Mouse (Mus musculus) embryo, embryonic 9.5 days (tissue): Measurements from ENCODE around the gene Arhgap23.

Source experiments
- DNase-seq: peaks from one replicate; pipeline ENCODE4 v3.0.0-alpha.2; 2017; ENCODE audit errors: extremely low spot score

The Arhgap23 gene

DNA sequence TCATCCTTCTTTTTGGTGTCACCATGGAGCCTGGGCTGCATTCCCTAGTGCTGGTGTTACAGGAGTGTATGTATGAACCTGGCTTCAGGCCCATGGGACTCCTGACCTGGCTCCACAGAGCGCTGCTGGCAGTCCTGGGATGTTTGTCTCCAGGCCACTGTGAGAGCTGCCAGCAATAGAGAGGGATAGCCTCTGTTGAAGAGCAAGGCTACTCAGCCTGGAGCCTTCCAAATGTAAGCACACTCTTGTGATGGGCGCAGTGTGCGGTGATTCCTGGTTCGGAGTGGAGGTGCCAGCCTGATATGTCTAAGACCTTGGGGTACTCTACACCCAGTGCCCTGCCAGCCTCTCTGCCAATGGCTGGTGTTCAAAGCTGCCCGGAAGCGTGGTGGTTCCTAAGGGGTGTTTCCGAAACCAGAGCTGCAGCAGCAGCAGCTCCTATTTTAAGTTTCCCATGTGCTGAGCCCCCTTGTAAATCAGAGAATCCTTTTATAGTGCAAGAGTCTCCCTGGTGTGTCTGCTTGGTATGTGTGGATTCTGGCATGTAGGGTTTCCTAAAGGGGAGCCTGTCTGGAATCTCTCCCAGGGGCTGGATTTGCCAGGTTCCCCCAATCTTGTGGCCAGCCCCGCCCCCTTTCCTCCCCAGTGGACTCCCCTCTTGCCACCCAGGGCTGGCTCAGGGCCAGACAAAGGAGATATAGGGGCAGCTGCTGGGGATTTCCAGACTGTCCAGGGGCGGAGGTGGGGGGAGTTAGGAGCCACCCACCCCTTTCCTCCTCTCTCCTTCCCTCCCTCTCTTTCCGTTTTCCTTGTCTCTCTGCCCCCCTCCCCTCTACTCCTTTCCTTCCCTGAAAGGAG, 9.0 kb upstream of the Arhgap23 start:
- DNase-seq: no peak

DNA sequence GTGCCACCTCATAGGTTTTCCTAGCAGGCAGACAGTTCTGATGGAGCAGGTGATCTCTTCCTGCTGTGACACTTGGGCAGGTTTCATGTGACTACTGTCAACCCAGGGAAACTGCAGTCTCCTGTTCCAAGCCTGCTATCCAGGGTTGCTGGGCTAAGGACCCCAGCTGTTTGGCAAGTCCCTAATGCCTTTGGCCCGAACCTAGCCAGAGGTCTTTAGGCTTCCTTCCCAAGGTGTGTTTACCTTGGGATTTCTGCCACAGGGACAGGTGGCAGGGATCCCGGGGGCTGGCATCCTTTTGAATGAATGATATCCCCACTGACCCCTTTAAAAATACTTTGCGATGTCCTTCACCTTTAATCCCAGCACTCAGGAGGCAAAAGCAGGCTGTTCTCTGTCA, 7.9 kb upstream of the Arhgap23 start:
- no peak for DNase-seq

GRCm38 (mm10) chr11:97408171-97408570, 7.2 kb upstream of the Arhgap23 start:
- DNase-seq: peak; percentile 79

- no peak for DNase-seq
Measured at GRCm38 (mm10) chr11:97410958-97411357, 4.4 kb upstream of the Arhgap23 start.

GRCm38 (mm10) chr11:97412117-97412516, 3.2 kb upstream of the Arhgap23 start:
- DNase-seq: no peak

DNA sequence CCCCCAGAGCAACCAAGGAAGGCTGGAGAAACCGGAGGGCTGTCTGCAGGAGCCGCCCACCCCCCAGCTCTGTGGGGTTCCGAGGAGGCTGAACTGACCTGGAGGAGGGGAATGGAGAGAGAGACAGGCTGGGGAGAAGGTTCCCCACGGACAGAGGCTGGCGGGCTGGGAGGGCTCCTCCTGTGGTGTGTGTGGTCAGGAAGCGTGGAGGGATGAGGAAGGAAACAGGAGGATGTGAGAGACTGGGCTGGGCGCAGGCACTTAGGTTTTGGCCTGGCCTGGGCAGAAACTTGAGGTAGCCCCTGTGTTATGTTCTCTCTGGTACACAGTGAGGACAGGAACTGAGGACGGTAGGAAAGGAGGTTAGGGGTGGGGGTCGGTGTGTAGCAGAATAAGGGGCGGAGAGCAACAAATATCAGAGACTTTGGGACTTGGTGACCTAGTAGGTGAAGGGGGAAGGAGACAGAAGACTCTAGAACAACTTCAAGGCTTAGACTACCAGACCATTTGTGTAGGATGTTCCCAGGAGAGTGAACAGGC, 2.5 kb upstream of the Arhgap23 start:
- DNase-seq: no peak

DNA sequence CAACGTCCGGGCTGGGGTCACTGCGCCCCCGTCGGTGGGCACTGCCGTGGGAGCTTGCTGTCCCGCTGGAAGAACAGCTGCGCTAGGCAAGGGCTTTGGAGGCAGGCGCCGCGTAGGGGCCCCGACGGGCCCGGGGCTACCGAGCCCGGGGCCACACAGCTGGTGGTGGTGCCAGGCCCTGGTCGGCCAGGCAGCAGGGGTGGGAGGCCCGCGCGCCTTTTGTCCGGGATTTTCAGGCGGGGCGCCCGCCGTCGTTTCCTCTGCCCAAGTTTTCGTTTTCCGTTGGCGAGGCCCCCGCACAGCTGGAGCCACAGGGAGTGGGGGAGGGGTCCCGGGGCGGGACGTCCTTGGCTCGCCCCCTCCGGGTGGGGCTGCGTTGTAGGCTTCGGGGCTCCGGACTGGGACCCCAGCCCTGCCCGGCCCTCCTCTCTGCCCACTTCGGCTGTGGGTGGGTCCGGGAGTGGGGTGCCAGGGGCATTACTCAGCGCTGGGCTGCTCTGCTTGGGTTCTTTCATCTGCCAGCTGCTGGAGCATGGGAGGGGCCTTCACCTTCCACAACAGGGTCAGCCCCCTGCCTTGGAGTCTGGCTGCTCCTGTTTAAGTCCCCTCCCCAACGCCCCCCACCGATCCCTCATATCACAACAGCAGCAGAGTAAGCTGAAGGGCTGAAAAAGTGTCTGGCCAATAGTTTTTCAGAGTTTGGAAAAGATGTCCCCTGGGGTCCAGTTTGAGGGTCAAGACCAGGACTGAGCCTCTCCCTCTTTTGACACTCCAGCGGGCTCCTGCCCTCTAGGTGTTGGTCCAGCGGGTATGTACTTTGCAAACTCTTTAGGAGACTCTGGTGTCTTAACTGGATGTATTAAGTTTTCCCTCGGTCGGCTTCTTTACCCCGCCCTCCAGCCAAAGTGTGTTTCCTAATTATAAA, 641 bp downstream of the Arhgap23 start:
- peak; percentile 54 for DNase-seq

- no peak for DNase-seq
Measured at GRCm38 (mm10) chr11:97416637-97417035, 1.3 kb downstream of the Arhgap23 start.

DNA sequence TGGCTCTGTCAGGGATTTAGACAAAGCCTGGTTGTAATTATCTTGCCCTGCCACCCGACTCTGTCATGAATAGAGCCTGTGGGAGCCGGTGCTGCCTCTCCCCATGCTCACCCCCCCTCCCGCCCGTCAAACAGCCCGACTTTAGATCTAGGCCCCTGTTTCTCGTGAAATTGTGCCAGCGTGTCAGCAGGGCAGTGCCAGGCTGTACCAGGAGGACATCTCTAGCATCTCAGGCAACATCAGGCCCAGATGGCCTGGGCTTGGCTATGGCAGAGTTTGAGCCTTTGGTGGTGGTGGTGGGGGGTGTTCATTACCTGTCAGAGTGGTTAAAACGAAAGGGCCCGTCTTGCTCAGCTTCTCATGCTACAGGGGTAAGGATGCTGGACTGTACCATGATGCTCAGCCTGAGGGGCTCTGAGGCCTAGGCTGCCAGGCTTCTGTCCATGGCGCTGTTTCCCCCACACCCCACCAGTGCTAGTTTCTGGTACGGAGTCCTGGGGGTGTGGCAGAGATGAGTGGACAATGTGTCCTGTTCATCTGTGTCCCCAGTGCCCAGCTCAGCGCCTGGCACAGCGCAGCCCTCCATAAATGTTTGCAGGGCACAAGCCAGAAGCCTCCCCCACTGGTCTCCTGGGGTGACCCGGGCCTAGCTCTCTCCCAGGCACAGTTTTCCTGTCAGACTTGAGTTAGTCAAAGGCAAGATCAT, 3.7 kb downstream of the Arhgap23 start:
- DNase-seq: no peak

GRCm38 (mm10) chr11:97419540-97419900, 4.2 kb downstream of the Arhgap23 start:
- no peak for DNase-seq

DNA sequence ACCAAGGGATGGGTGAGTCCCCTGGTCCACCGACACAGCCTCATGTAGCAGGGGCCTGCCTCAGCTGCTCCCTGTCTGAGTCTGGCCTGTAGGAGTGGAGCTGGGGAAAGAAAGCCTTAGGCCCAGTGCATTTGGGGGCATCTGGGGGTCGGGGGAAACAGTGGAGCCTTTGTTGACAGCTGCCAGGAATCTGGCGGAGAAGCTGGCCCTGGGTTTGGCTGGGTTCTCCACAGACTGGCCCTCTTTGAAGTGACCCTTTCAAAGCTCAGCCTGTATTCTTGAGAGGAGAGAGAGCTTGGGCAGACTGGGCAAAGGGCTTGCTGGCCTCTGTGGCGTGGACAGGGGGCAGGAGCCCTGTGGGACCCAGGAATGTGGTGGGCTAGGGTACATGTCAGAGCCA, 7.2 kb downstream of the Arhgap23 start:
- no peak for DNase-seq

- DNase-seq: no peak
Measured at GRCm38 (mm10) chr11:97424092-97424692, 8.9 kb downstream of the Arhgap23 start.

- no peak for DNase-seq
Measured at GRCm38 (mm10) chr11:97424802-97425201, 9.5 kb downstream of the Arhgap23 start.

DNA sequence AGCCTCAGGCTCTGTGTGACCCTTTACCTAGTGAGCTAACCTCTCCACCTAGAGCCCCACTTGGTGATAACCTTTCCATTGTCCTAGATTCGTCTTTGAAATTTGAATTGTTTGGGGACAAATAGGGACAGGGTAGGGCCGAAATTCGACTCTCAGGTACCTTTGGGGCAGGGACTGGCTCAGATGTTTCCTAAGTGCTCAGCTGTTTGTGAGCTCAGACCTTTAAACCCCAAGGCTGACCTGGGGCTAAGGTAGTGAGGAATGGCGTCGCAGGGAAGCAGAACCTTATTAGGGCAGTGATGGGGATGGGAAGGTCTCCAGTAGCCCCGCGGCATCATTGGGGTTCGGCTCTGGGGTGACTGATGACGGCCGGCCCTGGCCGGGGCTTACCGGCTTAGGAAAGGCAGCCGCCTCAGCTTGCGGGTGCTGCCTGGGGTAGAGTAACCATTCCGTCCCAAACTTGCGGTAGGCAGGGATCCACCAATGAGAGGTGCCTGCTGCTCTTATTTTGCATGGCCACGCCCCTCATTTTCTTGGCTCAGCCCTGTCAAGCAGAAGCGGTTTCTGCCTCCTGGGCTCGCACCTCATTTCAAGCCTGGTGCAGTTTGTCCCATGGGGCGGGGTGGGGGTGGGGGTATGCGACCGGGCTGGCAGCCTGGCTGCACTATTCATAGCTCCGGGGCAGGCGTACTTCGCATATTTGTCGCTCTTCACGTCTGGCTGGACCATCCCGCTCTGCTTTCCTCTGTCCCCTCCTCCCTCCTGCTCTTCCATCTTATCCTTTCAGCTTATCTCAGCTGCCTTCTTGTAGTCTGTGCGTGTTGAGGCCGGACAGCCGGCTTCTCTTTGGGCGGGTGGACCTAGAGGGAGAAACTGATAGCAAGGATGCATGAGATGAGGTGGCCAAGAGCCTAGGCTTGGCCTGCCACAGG, 12.7 kb downstream of the Arhgap23 start:
- DNase-seq: peak; percentile 79

DNA sequence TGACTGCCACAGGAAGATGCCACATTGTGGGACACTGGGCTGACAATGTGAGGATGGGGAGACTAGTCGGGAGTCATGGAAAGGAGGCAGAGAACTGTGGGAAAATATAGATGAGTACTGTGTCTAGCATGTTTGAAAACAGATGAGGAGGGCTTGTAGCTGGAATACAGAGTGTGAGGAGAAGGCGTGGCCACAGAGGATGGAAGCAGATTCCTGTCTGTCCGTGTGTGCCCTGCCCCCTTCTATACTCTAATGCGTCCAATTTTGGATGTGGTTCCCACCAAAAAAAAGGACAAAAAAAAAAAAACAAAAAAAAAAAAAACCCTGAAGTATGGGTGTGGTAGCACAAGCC, 13.4 kb downstream of the Arhgap23 start:
- no peak for DNase-seq

- DNase-seq: no peak
Measured at GRCm38 (mm10) chr11:97429615-97430014, 14.3 kb downstream of the Arhgap23 start.

- DNase-seq: no peak
Measured at GRCm38 (mm10) chr11:97432015-97432414, 16.7 kb downstream of the Arhgap23 start.

- no peak for DNase-seq
Measured at GRCm38 (mm10) chr11:97432983-97433539, 17.7 kb downstream of the Arhgap23 start.

DNA sequence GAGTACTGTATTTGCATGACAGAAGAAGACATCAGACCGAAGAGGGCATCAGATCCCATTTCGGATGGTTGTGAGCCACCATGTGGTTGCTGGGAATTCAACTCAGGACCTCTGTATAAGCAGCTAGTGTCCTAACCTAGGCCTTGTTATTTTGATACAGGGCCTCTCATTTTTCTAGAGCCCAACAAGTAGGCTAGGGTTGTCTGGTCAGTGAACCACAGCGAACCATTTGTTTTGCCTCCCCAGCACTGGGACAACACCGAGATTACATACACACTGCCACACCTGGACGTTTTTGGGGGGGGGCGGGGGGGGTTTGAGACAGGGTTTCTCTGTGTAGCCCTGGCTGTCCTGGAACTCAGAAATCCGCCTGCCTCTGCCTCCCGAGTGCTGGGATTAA, 18.8 kb downstream of the Arhgap23 start:
- no peak for DNase-seq
